Mouse (Mus musculus) layer of hippocampus, adult 8-10 months (tissue): Measurements from ENCODE around the gene Gata1. TPM values are rescaled to one million over a fixed set of nuclear protein-coding genes. Genes with fewer than 3 reads are reported as not detected.

Experiments used
- total RNA-seq, 4 experiments: library from RNA; stranded (reverse); gene quantifications; 2 replicates each; pipeline ENCODE4 v1.2.4; 2022

Gata1 gene
- total RNA-seq, 4 experiments from 2014 or later: not detected

Other genes starting within 250 kb of the Gata1 start
- gene Praf2, start 249.6 kb downstream of the Gata1 start, total RNA-seq: 100 to 1,000 TPM in 2 of 4 experiments, 10 to 100 TPM in 2; 90.4 to 101 (median 96.8) TPM
- 10 to 100 TPM; 12.4 to 21.4 (median 17.2) TPM for gene Ccdc120, start 227.2 kb downstream of the Gata1 start, total RNA-seq
- 10 to 100 TPM; 31.8 to 34.9 (median 32.7) TPM for gene Tfe3, start 215.5 kb downstream of the Gata1 start, total RNA-seq
- 100 to 1,000 TPM in 3 of 4 experiments, 10 to 100 TPM in 1; 97.8 to 120 (median 109) TPM for gene Gripap1, start 188.3 kb downstream of the Gata1 start, total RNA-seq
- 10 to 100 TPM in 2 of 4 experiments, 1 to 10 TPM in 2; 8.8 to 11.8 (median 10.1) TPM for gene Kcnd1, start 155.8 kb downstream of the Gata1 start, total RNA-seq
- gene Otud5, start 136.7 kb downstream of the Gata1 start, total RNA-seq: 10 to 100 TPM; 72.4 to 77.1 (median 75.7) TPM
- 10 to 100 TPM; 41.3 to 61.5 (median 50.7) TPM for gene Pim2, start 99.8 kb downstream of the Gata1 start, total RNA-seq
- 10 to 100 TPM; 39.3 to 50.9 (median 41.9) TPM for gene Slc35a2, start 94.0 kb downstream of the Gata1 start, total RNA-seq
- 10 to 100 TPM; 65.0 to 82.0 (median 75.3) TPM for gene Pqbp1, start 78.8 kb downstream of the Gata1 start, total RNA-seq
- gene Timm17b, start 78.7 kb downstream of the Gata1 start, total RNA-seq: 10 to 100 TPM; 19.6 to 33.3 (median 25.4) TPM
- gene Gm10491, start 70.2 kb downstream of the Gata1 start, total RNA-seq: not detected
- not detected for gene Gm10490, start 68.5 kb downstream of the Gata1 start, total RNA-seq
- gene Pcsk1n, start 58.2 kb downstream of the Gata1 start, total RNA-seq: 100 to 1,000 TPM; 321 to 373 (median 344) TPM
- gene Eras, start 49.5 kb downstream of the Gata1 start, total RNA-seq: not detected
- gene Hdac6, start 30.2 kb downstream of the Gata1 start, total RNA-seq: 10 to 100 TPM; 45.6 to 50.1 (median 47.6) TPM
- gene Glod5, start 40.4 kb upstream of the Gata1 start, total RNA-seq: not detected
- 10 to 100 TPM; 18.1 to 28.6 (median 23.6) TPM for gene Suv39h1, start 96.7 kb upstream of the Gata1 start, total RNA-seq
- gene Was, start 112.4 kb upstream of the Gata1 start, total RNA-seq: 1 to 10 TPM in 3 of 4 experiments, under 1 TPM in 1; 0.83 to 4.5 (median 2.4) TPM
- 100 to 1,000 TPM; 188 to 218 (median 204) TPM for gene Wdr13, start 154.8 kb upstream of the Gata1 start, total RNA-seq
- 100 to 1,000 TPM; 111 to 215 (median 130) TPM for gene Rbm3, start 167.8 kb upstream of the Gata1 start, total RNA-seq
- gene Tbc1d25, start 198.1 kb upstream of the Gata1 start, total RNA-seq: 10 to 100 TPM; 12.4 to 13.5 (median 12.6) TPM
- gene Ebp, start 215.4 kb upstream of the Gata1 start, total RNA-seq: 10 to 100 TPM; 27.5 to 38.5 (median 33.2) TPM
- gene Porcn, start 228.5 kb upstream of the Gata1 start, total RNA-seq: 100 to 1,000 TPM in 1 of 4 experiments, 10 to 100 TPM in 3; 89.7 to 110 (median 95.1) TPM